Mouse (Mus musculus) heart, embryonic 10.5 days (tissue): ENCODE measurements around the gene Pdf. TPM values are rescaled to one million over a fixed set of nuclear protein-coding genes. Genes with fewer than 3 reads are reported as not detected.

Source experiments
- microRNA-seq: library from miRNA; unstranded; fragments of <30 nt; microRNA quantifications from one replicate; pipeline ENCODE4, GENCODE M21; 2017
- polyA plus RNA-seq: library from polyadenylated mRNA; unstranded; fragments of >200 nt; fragmentation: Nextera tagmentation; extraction: Ambion mirVana; gene quantifications from 2 replicates; pipeline ENCODE4 v1.2.1, GENCODE M21; 2016

The Pdf gene
- polyA plus RNA-seq, 1 experiment from 2014 or later, result 52.5 TPM

Small RNA genes within 50 kb of the gene (microRNA-seq; reads per million reads assigned to microRNA genes)
- gene Mir7075, result not detected

Other genes with a start within 250 kb of the Pdf start
- 0.25 TPM in 1 of 2 replicates, not detected in the other for gene Has3, start 178.4 kb downstream of the Pdf start, polyA plus RNA-seq
- gene Utp4, start 155.0 kb downstream of the Pdf start, polyA plus RNA-seq, result 61.5 and 79.9 TPM in 2 replicates
- 8.7 and 9.8 TPM in 2 replicates for gene Sntb2, start 112.9 kb downstream of the Pdf start, polyA plus RNA-seq
- 52.3 and 52.8 TPM in 2 replicates for gene Vps4a, start 17.4 kb downstream of the Pdf start, polyA plus RNA-seq
- 34.4 and 40.3 TPM in 2 replicates for gene Cog8, start 8.1 kb upstream of the Pdf start, polyA plus RNA-seq
- gene Nip7, start 8.3 kb upstream of the Pdf start, polyA plus RNA-seq, result 77.8 and 100 TPM in 2 replicates
- gene Tmed6, start 17.0 kb upstream of the Pdf start, polyA plus RNA-seq, result 1.7 TPM in 1 of 2 replicates, not detected in the other
- gene Terf2, start 47.9 kb upstream of the Pdf start, polyA plus RNA-seq, result 9.9 and 13.0 TPM in 2 replicates
- gene Cyb5b, start 102.0 kb upstream of the Pdf start, polyA plus RNA-seq, result 92.3 and 109 TPM in 2 replicates
- 9.6 and 11.2 TPM in 2 replicates for gene Nfat5, start 244.9 kb upstream of the Pdf start, polyA plus RNA-seq